Mouse (Mus musculus) bone marrow macrophage, adult 2 months (primary cell): ENCODE data around the gene Acp1.

Source experiments
- CTCF ChIP-seq: IDR thresholded peaks from 2 replicates; pipeline ENCODE4 v1.5.1; 2012; ENCODE audit warnings: low read depth, mild to moderate bottlenecking, low read length, moderate library complexity
- POLR2A ChIP-seq: IDR thresholded peaks from 2 replicates; pipeline ENCODE4 v1.6.1; 2012; ENCODE audit warnings: mild to moderate bottlenecking, low read depth, low read length, borderline replicate concordance

GRCm38 (mm10) chr12:30928182-30928581 is 16.8 kb upstream of the Acp1 start:
- TF ChIP-seq POLR2A, result no peak
- TF ChIP-seq CTCF, result no peak
